Mouse (Mus musculus) v-Abl transformed pro-B cells (cell line): ENCODE measurements around the gene Ptar1.

Experiments used
- in situ Hi-C, 2 experiments: fragments of 400-800 bp; cut with MboI; formaldehyde crosslinking; loops; one replicate each; pipeline ENCODE4 v1.15.1; 2025; ENCODE audit not compliant: unreplicated experiment in 2 of 2

The Ptar1 gene

GRCm38 (mm10) chr19:23687296-23688021 lies at the start of gene Ptar1:
TSS of gene Ptar1 (plus strand) at chr19:23687429.
- in situ Hi-C loops = loop anchor here (10.0 to 25.0 kb wide), 3 partner anchors 413 to 587 kb away; partner anchors contain the start of genes Klf9 (in 2 of the 2) and Smc5 (in 1 of the 2)

- in situ Hi-C loops = no loop called here
Measured at GRCm38 (mm10) chr19:23643819-23644218, 43.4 kb upstream of the Ptar1 start.

- in situ Hi-C loops = no loop called here
Measured at GRCm38 (mm10) chr19:23645347-23645746, 41.9 kb upstream of the Ptar1 start.

GRCm38 (mm10) chr19:23647308-23647707 lies 39.9 kb upstream of the Ptar1 start:
- in situ Hi-C loops = no loop called here

GRCm38 (mm10) chr19:23652644-23653043 lies 34.6 kb upstream of the Ptar1 start, which contains the start of gene 1700028P14Rik:
TSS of gene 1700028P14Rik (minus strand) at chr19:23652812.
- in situ Hi-C loops = no loop called here

- in situ Hi-C loops = no loop called here
Measured at GRCm38 (mm10) chr19:23653154-23653553, 34.1 kb upstream of the Ptar1 start.

GRCm38 (mm10) chr19:23657261-23657932 lies 29.8 kb upstream of the Ptar1 start:
- in situ Hi-C loops = no loop called here

- in situ Hi-C loops = no loop called here
Measured at GRCm38 (mm10) chr19:23658350-23658749, 28.9 kb upstream of the Ptar1 start.

GRCm38 (mm10) chr19:23664083-23664482 lies 23.1 kb upstream of the Ptar1 start:
- in situ Hi-C loops = no loop called here

- in situ Hi-C loops = no loop called here
Measured at GRCm38 (mm10) chr19:23668142-23668655, 19.0 kb upstream of the Ptar1 start.

GRCm38 (mm10) chr19:23673021-23673420 lies 14.2 kb upstream of the Ptar1 start:
- in situ Hi-C loops = no loop called here

- in situ Hi-C loops = loop anchor here (25.0 kb wide), 1 partner anchor 538 kb away; the partner anchor contains the start of gene Klf9 (in 2 of the 2)
Measured at GRCm38 (mm10) chr19:23675656-23676055, 11.6 kb upstream of the Ptar1 start.

GRCm38 (mm10) chr19:23686962-23687295 lies 300 bp upstream of the Ptar1 start:
- in situ Hi-C loops = loop anchor here (10.0 to 25.0 kb wide), 3 partner anchors 412 to 588 kb away; partner anchors contain the start of genes Klf9 (in 2 of the 2) and Smc5 (in 1 of the 2)

GRCm38 (mm10) chr19:23688421-23688946 lies 1.3 kb downstream of the Ptar1 start:
- in situ Hi-C loops = loop anchor here (10.0 to 25.0 kb wide), 3 partner anchors 414 to 586 kb away; partner anchors contain the start of genes Klf9 (in 2 of the 2) and Smc5 (in 1 of the 2)

- in situ Hi-C loops = loop anchor here (25.0 kb wide), 1 partner anchor 557 kb away; the partner anchor contains the start of gene Klf9 (in 2 of the 2)
Measured at GRCm38 (mm10) chr19:23694344-23694743, 7.1 kb downstream of the Ptar1 start.

- in situ Hi-C loops = loop anchor here (25.0 kb wide), 1 partner anchor 561 kb away; the partner anchor contains the start of gene Klf9 (in 2 of the 2)
Measured at GRCm38 (mm10) chr19:23697861-23698260, 10.6 kb downstream of the Ptar1 start.

GRCm38 (mm10) chr19:23698366-23698765 lies 11.1 kb downstream of the Ptar1 start:
- in situ Hi-C loops = loop anchor here (25.0 kb wide), 1 partner anchor 561 kb away; the partner anchor contains the start of gene Klf9 (in 2 of the 2)

GRCm38 (mm10) chr19:23699131-23699530 lies 11.9 kb downstream of the Ptar1 start:
- in situ Hi-C loops = loop anchor here (25.0 kb wide), 1 partner anchor 562 kb away; the partner anchor contains the start of gene Klf9 (in 2 of the 2)

GRCm38 (mm10) chr19:23702896-23703295 lies 15.7 kb downstream of the Ptar1 start:
- in situ Hi-C loops = loop anchor here in 1 of 2 experiments (25.0 kb wide), 1 partner anchor 1959 kb away; the partner anchor contains the start of gene Dmrt2

- in situ Hi-C loops = loop anchor here in 1 of 2 experiments (25.0 kb wide), 1 partner anchor 1957 kb away; the partner anchor contains the start of gene Dmrt2
Measured at GRCm38 (mm10) chr19:23705383-23705782, 18.2 kb downstream of the Ptar1 start.
